Mouse (Mus musculus): ENCODE measurements at regions not wholly inside any gene's neighbourhood (a gene's known extent, or its start where the extent isn't known, plus 50 kb on each side); places are given as distances from the start of the nearest gene placed in this dataset.

GRCm38 (mm10) chr2:50347486-50348265 lies 51.1 kb upstream of the Mmadhc start:
- TF ChIP-seq CTCF (IDR thresholded peaks at IDR 0.05; ENCODE audit: control insufficient read depth, insufficient read depth, insufficient replicate concordance, low read depth, low read length) (no peak), POLR2A (IDR thresholded peaks at IDR 0.05; ENCODE audit: control insufficient read depth, low read depth, low read length) (no peak)

Data from testis, adult 2 months (tissue).